Mouse (Mus musculus) midbrain, embryonic 14.5 days (tissue): ENCODE data around the gene Clba1. TPM values are rescaled to one million over a fixed set of nuclear protein-coding genes. Genes with fewer than 3 reads are reported as not detected.

ENCODE experiments used
- ATAC-seq: fragments of 200-750 bp; cut with Nextera tagmentation; 2 replicates; pipeline ENCODE4 v1.8.0; 2017; ENCODE audit warnings: moderate number of reproducible peaks, moderate library complexity; ENCODE audit not compliant: low FRiP score, low TSS enrichment
- DNase-seq: peaks from one replicate; pipeline ENCODE4 v3.0.0-alpha.2; 2015
- H3K27ac ChIP-seq: fragments of 300-500 bp; sonication (generic); replicated peaks from 2 replicates; pipeline ENCODE4 v1.5.1; 2014; ENCODE audit warnings: mild to moderate bottlenecking, low read depth, low read length, moderate library complexity
- H3K27me3 ChIP-seq: fragments of 300-500 bp; sonication (generic); 2 replicates; pipeline ENCODE4 v1.6.1; 2014; ENCODE audit warnings: low read length, control low read depth, mixed read lengths; ENCODE audit not compliant: control insufficient read depth, insufficient read depth
- H3K36me3 ChIP-seq: fragments of 300-500 bp; sonication (generic); 2 replicates; pipeline ENCODE4 v1.6.1; 2014; ENCODE audit warnings: low read length, control low read depth; ENCODE audit not compliant: control insufficient read depth, insufficient read depth
- H3K4me1 ChIP-seq: fragments of 300-500 bp; sonication (generic); 2 replicates; pipeline ENCODE4 v1.6.1; 2014; ENCODE audit warnings: mild to moderate bottlenecking, antibody characterized with exemption, low read length, control low read depth; ENCODE audit not compliant: control insufficient read depth, insufficient read depth
- H3K4me2 ChIP-seq: fragments of 300-500 bp; sonication (generic); 2 replicates; pipeline ENCODE4 v1.6.1; 2014; ENCODE audit warnings: mild to moderate bottlenecking, low read length, moderate library complexity
- H3K4me3 ChIP-seq: fragments of 300-500 bp; sonication (generic); replicated peaks from 2 replicates; pipeline ENCODE4 v1.5.1; 2014; ENCODE audit warnings: low read depth, low read length
- H3K9ac ChIP-seq: fragments of 300-500 bp; sonication (generic); replicated peaks from 2 replicates; pipeline ENCODE4 v1.6.1; 2014; ENCODE audit warnings: mild to moderate bottlenecking, low read length, moderate library complexity
- H3K9me3 ChIP-seq: fragments of 300-500 bp; sonication (generic); 2 replicates; pipeline ENCODE4 v1.6.1; 2016; ENCODE audit warnings: low read length, control low read depth, mixed read lengths; ENCODE audit not compliant: control insufficient read depth
- WGBS: fragments of 180-500 bp; shearing (Covaris S2); extraction: QIAGEN DNeasy Blood & Tissue Kit; methylation state at CpG from one replicate; pipeline ENCODE4 v1.1.7; 2014; 5-methylcytosine and 5-hydroxymethylcytosine counted together
- polyA plus RNA-seq: library from polyadenylated mRNA; unstranded; fragments of >200 nt; fragmentation: Nextera tagmentation; extraction: Ambion mirVana; gene quantifications from 2 replicates; pipeline ENCODE4 v1.2.1, GENCODE M21; 2014

Clba1 gene
- polyA plus RNA-seq, 1 experiment from 2014 or later: 21.4 TPM

DNA sequence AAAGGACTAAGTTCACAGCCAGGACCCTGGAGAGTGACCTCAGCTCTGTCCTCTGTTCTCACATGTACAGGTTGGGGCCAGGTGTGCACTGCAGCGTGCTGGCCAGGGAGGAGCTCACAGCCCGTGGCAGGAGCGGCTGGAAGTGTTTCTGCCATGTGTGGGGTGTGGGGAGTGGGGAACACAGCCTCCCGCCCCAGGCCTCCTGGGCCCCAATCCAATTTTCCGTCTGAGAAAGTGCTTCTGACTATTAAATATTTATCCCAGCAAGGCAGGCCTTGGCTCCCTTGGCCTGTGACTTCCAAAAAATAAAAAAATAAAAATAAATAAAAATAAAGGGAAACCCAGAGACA lies 10.4 kb upstream of the Clba1 start:
- Histone ChIP-seq H3K9ac (no peak overlapping the region), H3K4me1 (peaks cover 6% of the 10 kb centered on the region; the same call in 1 of the 2 replicates), H3K27me3 (peaks cover 14% of the 10 kb centered on the region), H3K27ac (no peak overlapping the region), H3K4me3 (no peak overlapping the region), H3K9me3 (no peaks in the 10 kb centered on the region), H3K36me3 (no peaks in the 10 kb centered on the region), H3K4me2 (no peak overlapping the region)
- no peak for DNase-seq
- ATAC-seq: no peak
- 38% methylated on average over 5 of the region's 5 CpGs for WGBS

DNA sequence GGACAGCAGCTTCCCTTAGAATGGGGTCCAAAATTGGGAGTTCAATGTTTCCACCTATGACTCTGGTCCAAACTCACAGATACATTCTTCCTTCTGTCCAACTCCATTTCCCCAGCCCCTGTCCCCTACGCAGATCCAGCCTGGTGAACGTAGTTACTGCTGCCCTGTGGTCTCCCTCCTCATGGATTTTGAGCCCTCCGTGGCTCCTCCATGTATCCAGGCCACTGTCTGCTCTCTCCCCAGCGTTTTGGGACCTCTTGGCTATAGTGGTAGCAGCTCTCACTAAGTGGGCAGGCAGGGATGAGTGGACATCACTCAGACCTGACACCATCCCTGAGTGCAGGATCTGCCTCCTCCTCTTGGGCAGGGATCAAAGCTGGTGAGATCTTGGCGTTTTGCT lies 10.0 kb upstream of the Clba1 start:
- DNase-seq (no peak), ATAC-seq (no peak)
- H3K9ac ChIP-seq: no peak overlapping the region
- no peak overlapping the region for H3K4me3 ChIP-seq
- no peak overlapping the region for H3K27ac ChIP-seq
- H3K9me3 ChIP-seq: no peaks in the 10 kb centered on the region
- WGBS: 74% methylated on average over 5 of the region's 5 CpGs
- H3K4me1 ChIP-seq: peaks cover 6% of the 10 kb centered on the region; the same call in 1 of the 2 replicates
- no peak overlapping the region for H3K4me2 ChIP-seq
- H3K36me3 ChIP-seq: no peaks in the 10 kb centered on the region
- peaks cover 14% of the 10 kb centered on the region for H3K27me3 ChIP-seq

DNA sequence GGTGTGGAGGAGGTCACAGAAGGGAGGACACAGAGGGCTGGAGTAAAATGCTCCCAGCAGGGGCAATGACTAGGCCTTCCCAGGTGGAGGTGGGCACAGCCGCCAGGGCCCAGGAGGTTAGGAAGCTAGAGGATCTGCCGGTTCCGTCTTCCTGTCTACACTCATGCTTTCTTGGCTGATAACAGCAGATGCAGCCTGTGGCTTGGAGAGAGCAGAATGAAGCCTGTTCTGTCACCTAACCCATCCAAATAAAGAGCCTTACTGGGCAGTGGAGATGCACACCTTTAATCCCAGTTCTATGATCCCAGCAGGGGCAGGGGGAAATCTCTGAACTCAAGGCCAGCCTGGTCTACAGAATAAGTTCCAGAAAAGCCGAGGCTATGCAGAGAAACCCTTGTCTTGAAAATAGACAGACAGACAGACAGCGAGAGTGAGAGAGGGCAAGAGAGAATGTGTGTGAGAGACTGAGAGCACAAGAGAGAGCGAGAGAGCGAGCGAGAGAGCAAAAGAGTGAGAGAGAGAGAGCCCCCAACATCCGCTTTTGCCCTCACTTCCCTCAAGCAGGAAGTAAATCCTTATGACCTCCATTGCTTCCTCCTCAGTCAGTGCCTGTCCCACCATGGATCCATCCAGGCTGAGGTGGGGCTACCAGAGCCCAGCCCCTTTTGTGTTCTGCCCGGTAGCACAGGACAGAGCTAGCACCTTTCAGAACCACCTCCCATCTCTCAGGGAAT lies 9.3 kb upstream of the Clba1 start:
- DNase-seq (no peak), ATAC-seq (no peak)
- whole genome bisulfite sequencing: 80% methylated on average over 10 of the region's 10 CpGs

DNA sequence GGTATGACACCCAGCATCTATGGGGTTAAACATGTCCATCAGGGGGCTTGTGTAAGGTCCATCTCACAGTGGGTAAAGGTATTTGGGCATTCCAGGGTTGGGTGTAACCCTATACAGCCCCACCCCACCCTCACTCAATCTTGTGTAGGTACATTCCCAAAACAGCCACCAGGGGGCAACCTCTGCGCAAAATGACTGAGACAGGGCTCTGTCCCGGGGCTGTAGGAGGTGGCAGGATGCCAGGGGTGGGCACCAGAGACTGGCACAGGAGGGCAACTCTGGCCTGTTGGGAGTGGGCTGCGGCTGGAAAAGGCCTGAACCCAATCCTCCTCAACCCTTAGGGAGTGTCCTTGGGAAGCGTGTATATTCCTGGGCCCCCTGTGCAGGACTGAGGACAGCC lies 8.3 kb upstream of the Clba1 start:
- H3K36me3 ChIP-seq: no peaks in the 10 kb centered on the region
- DNase-seq: peak; percentile 81
- no peak overlapping the region for H3K9ac ChIP-seq
- no peak overlapping the region for H3K27ac ChIP-seq
- no peak overlapping the region for H3K4me3 ChIP-seq
- H3K9me3 ChIP-seq: no peaks in the 10 kb centered on the region
- peaks cover 6% of the 10 kb centered on the region; the same call in 1 of the 2 replicates for H3K4me1 ChIP-seq
- 11% methylated on average over 4 of the region's 4 CpGs for WGBS
- no peak for ATAC-seq
- H3K27me3 ChIP-seq: peaks cover 14% of the 10 kb centered on the region
- H3K4me2 ChIP-seq: no peak overlapping the region

More for the DNA sequence above, 9.3 kb upstream of the Clba1 start:
- Histone ChIP-seq H3K9me3 (no peaks in the 10 kb centered on the region), H3K27ac (no peak overlapping the region), H3K4me2 (no peak overlapping the region), H3K9ac (no peak overlapping the region), H3K4me3 (no peak overlapping the region), H3K27me3 (peaks cover 14% of the 10 kb centered on the region), H3K36me3 (no peaks in the 10 kb centered on the region), H3K4me1 (peaks cover 6% of the 10 kb centered on the region; the same call in 1 of the 2 replicates)

DNA sequence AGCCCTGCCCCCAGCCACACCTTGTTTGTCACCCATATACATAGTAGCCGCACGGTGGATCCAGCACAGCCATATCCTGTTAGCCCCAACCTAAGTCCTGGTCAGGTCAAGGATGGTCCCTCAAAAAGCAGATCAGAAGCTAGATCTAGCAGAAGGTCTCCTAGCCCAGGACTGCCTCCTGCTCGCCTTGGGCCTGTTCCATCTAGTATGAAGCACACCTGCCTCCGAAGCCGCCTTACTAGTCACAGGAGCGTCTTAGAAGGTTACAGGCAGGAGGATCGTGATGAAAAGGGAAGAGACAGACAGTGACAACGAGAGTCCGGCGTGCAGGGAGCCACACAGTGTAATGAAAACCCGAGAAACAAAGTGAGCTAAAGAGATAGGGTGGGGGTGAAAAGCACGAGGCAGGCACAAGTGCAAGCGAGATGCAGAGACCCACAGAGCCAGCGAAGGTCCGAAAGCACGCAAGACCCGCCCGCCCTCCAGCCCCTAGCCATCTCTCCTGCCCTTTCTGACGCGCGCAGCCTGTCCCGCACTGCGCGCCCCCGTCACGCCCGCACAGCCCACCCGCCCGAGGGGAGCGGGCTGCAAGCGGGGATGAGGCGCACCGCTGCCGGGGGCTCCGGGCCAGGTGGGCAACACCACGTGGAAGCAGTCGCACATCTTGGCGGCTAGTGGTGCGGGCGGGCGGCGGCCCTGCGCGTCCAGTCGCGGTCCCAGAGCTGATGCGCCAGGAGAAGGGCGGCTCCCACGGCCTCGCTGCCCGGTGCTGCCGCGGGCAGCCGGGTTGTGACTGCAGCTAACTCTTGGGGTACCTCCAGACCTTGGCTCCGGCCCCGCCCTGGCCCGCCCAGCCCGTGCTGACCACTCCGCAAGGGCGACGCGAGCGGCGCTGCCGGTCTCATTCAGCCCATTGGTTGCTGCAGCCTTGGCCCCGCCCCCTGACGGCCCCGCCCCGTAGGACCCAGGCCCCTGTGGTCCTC lies 6.6 kb upstream of the Clba1 start, which contains the start of gene Ahnak2:
Gene Ahnak2 (minus strand): TSS at position 794 of the 983 bp plus-strand sequence.
- Histone ChIP-seq H3K4me3 (peak within 1 kb of the TSS; percentile 56), H3K36me3 (no peaks in the 10 kb centered on the region), H3K4me1 (peaks cover 6% of the 10 kb centered on the region; the same call in 1 of the 2 replicates), H3K9ac (peak within 1 kb of the TSS; percentile 70), H3K27me3 (peaks cover 14% of the 10 kb centered on the region), H3K27ac (no peak within 1 kb of the TSS), H3K4me2 (peak within 1 kb of the TSS; percentile 93), H3K9me3 (no peaks in the 10 kb centered on the region)
- DNase-seq: peak; percentile 72
- 4% methylated on average over 67 of the region's 69 CpGs for WGBS
- ATAC-seq: peak; percentile 59

DNA sequence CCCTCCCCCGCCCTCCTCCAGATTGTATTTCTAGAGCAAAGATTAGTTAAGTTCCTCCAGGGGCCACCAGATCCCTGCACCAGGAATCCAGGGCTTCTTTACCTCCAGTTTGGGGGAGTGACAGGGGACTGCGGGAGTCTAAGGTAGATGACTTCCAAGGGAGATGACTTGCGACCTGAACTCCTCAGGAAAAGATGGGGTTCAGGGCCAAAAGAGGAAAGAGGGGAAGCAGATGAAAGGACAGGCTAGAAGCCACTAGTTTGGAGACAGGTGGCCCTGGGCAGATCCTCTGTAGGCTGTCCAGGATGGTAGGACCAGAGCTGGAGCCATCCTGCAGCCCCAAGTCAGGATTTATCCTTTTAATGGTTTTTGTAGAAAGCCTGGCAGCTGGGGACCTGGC lies 5.8 kb upstream of the Clba1 start:
- H3K27me3 ChIP-seq: peaks cover 14% of the 10 kb centered on the region
- H3K4me2 ChIP-seq: peak overlapping the region; percentile 93
- no peak for ATAC-seq

DNA sequence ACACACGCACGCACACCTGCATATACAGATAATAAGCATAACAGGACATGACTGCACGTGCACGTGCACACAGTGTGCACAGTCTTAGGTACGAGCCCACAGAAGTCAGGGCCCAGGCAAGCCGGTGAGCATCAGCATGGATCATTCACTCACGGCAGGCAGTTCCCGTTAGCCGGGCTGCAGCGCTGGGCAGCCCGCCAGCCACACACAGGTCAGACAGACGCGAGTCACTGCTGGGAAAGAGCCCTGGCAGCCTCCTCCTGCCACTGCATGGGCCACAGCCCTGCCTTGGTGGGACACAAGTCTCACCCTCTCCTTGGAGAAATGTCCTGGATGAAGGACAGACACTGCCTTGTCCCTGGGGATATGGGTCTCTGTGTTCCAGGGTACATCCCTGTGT lies 4.7 kb upstream of the Clba1 start:
- ATAC-seq: no peak
- Histone ChIP-seq H3K36me3 (no peaks in the 10 kb centered on the region), H3K9ac (no peak overlapping the region), H3K9me3 (no peaks in the 10 kb centered on the region), H3K27me3 (peaks cover 14% of the 10 kb centered on the region), H3K27ac (no peak overlapping the region), H3K4me2 (no peak overlapping the region), H3K4me3 (no peak overlapping the region), H3K4me1 (peaks cover 11% of the 10 kb centered on the region)
- peak; percentile 50 for DNase-seq
- 49% methylated on average over 13 of the region's 13 CpGs for WGBS

More for the DNA sequence above, 5.8 kb upstream of the Clba1 start:
- Histone ChIP-seq H3K4me1 (peaks cover 6% of the 10 kb centered on the region; the same call in 1 of the 2 replicates), H3K27ac (no peak overlapping the region), H3K9me3 (no peaks in the 10 kb centered on the region), H3K9ac (no peak overlapping the region), H3K36me3 (no peaks in the 10 kb centered on the region), H3K4me3 (peak overlapping the region; percentile 56; the same call in 1 of the 2 replicates)
- no peak for DNase-seq
- 21% methylated on average over 3 of the region's 3 CpGs for WGBS

DNA sequence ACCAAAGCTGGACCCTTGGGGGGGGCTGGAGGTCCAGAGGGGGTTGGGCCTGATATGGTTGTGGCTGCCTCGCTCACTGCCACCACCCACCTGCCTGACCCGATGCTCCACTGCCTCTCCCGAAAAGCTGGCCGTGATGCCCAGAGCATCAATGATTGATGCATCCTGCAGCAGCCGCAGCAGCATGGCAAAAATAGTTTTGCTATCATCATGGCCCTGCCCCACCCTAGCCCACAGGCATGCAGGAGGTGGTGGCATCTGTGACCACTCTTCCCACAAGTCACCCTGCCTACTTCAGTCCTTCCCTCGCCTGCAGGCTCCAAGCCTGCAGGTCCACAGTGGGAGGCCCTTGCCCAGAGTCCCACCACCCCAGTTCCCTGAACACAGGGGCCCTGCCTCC lies 2.7 kb upstream of the Clba1 start:
- H3K4me1 ChIP-seq: peaks cover 20% of the 10 kb centered on the region
- DNase-seq: no peak
- no peak for ATAC-seq
- no peak overlapping the region for H3K27ac ChIP-seq
- H3K9ac ChIP-seq: no peak overlapping the region
- H3K27me3 ChIP-seq: peaks cover 8% of the 10 kb centered on the region
- no peak overlapping the region for H3K4me3 ChIP-seq
- H3K9me3 ChIP-seq: no peaks in the 10 kb centered on the region
- no peaks in the 10 kb centered on the region for H3K36me3 ChIP-seq
- 76% methylated on average over 6 of the region's 6 CpGs for WGBS
- no peak overlapping the region for H3K4me2 ChIP-seq
